19 mouse cellular contexts compared by ENCODE assay signal in genomic region chr12:28907814-28908213, GRCm38 (mm10).
DNase-seq lines count a peak whose midpoint lies in the region; ATAC-seq lines count a peak whose summit lies in the region.
"Had no signal": no experiment of that assay in that cellular context is flagged by ENCODE, and none has a peak within 500 bp of the region (broad histone marks: within the 10 kb centered on the region; RNA-seq: fewer than 3 reads in every experiment).

No protein-coding gene starts in this region.

- peak overlapping the region; percentile 62 for H3K27ac ChIP-seq in forebrain, embryonic 13.5 days
- H3K27ac ChIP-seq in forebrain, embryonic 11.5 days (ENCODE audit: low read depth, low read length) = no peak overlapping the region
- peak overlapping the region; percentile 81 for H3K27ac ChIP-seq in hindbrain, embryonic 12.5 days
- peak overlapping the region; percentile 85 for H3K27ac ChIP-seq in midbrain, embryonic 13.5 days
- peak overlapping the region; percentile 82 for H3K27ac ChIP-seq in neural tube, embryonic 14.5 days (ENCODE audit: low read depth, low read length)
- H3K27ac ChIP-seq: embryonic facial prominence, embryonic 12.5 days; macrophage; stomach, embryonic 15.5 days had no signal

- peaks cover 35% of the 10 kb centered on the region for H3K4me1 ChIP-seq in forebrain, embryonic 13.5 days
- peaks cover 7% of the 10 kb centered on the region; the same call in 1 of the 2 replicates for H3K4me1 ChIP-seq in forebrain, embryonic 11.5 days (replicated peaks; ENCODE audit: control insufficient read depth, insufficient read depth, low read length)
- peaks cover 28% of the 10 kb centered on the region for H3K4me1 ChIP-seq in hindbrain, embryonic 12.5 days
- peaks cover 39% of the 10 kb centered on the region for H3K4me1 ChIP-seq in midbrain, embryonic 13.5 days (replicated peaks)
- H3K4me1 ChIP-seq in neural tube, embryonic 14.5 days (ENCODE audit: control insufficient read depth, insufficient read depth, low read length) = peaks cover 23% of the 10 kb centered on the region

- WGBS in forebrain, embryonic 13.5 days = 25% methylated on average over 9 of the region's 9 CpGs
- 28% methylated on average over 9 of the region's 9 CpGs for WGBS in forebrain, embryonic 11.5 days
- 26% methylated on average over 9 of the region's 9 CpGs for WGBS in hindbrain, embryonic 12.5 days
- WGBS in midbrain, embryonic 13.5 days = 19% methylated on average over 9 of the region's 9 CpGs
- 18% methylated on average over 9 of the region's 9 CpGs for WGBS in neural tube, embryonic 14.5 days

- H3K9ac ChIP-seq in forebrain, embryonic 13.5 days = no peak overlapping the region
- no peak overlapping the region for H3K9ac ChIP-seq in forebrain, embryonic 11.5 days (ENCODE audit: low read length)
- peak overlapping the region; percentile 32; the same call in 1 of the 2 replicates for H3K9ac ChIP-seq in hindbrain, embryonic 12.5 days
- H3K9ac ChIP-seq in midbrain, embryonic 13.5 days (replicated peaks) = peak overlapping the region; percentile 28; the same call in 1 of the 2 replicates
- no peak overlapping the region for H3K9ac ChIP-seq in neural tube, embryonic 14.5 days (replicated peaks; ENCODE audit: low read depth, low read length)
- H3K9ac ChIP-seq: embryonic facial prominence, embryonic 12.5 days; stomach, embryonic 15.5 days had no signal

- H3K9me3 ChIP-seq in forebrain, embryonic 13.5 days (replicated peaks) = no peaks in the 10 kb centered on the region
- H3K9me3 ChIP-seq in forebrain, embryonic 11.5 days (ENCODE audit: control insufficient read depth, low read length) = no peaks in the 10 kb centered on the region
- H3K9me3 ChIP-seq in hindbrain, embryonic 12.5 days (replicated peaks) = no peaks in the 10 kb centered on the region
- H3K9me3 ChIP-seq in midbrain, embryonic 13.5 days = no peaks in the 10 kb centered on the region
- H3K9me3 ChIP-seq in neural tube, embryonic 14.5 days (ENCODE audit: control insufficient read depth, low read length) = no peaks in the 10 kb centered on the region
- H3K9me3 ChIP-seq: embryonic facial prominence, embryonic 12.5 days; stomach, embryonic 15.5 days had no signal

- no peak for ATAC-seq in forebrain, embryonic 13.5 days
- ATAC-seq in forebrain, embryonic 11.5 days (replicated peaks; ENCODE audit: low FRiP score) = no peak
- ATAC-seq in hindbrain, embryonic 12.5 days (ENCODE audit: low FRiP score) = peak; percentile 33
- peak; percentile 15; the same call in 1 of the 2 replicates for ATAC-seq in midbrain, embryonic 13.5 days
- no peak for ATAC-seq in neural tube, embryonic 14.5 days (ENCODE audit: low read depth)
- ATAC-seq: Patski had no signal

- H3K27me3 ChIP-seq in forebrain, embryonic 13.5 days = no peaks in the 10 kb centered on the region
- no peaks in the 10 kb centered on the region for H3K27me3 ChIP-seq in forebrain, embryonic 11.5 days (ENCODE audit: control insufficient read depth, insufficient read depth, low read length)
- no peaks in the 10 kb centered on the region for H3K27me3 ChIP-seq in hindbrain, embryonic 12.5 days
- H3K27me3 ChIP-seq in midbrain, embryonic 13.5 days = no peaks in the 10 kb centered on the region
- no peaks in the 10 kb centered on the region for H3K27me3 ChIP-seq in neural tube, embryonic 14.5 days (ENCODE audit: control insufficient read depth, insufficient read depth, low read length)
- H3K27me3 ChIP-seq: embryonic facial prominence, embryonic 12.5 days; Patski; stomach, embryonic 15.5 days had no signal

- H3K4me3 ChIP-seq in forebrain, embryonic 13.5 days = no peak overlapping the region
- no peak overlapping the region for H3K4me3 ChIP-seq in forebrain, embryonic 11.5 days (ENCODE audit: low read depth, low read length)
- no peak overlapping the region for H3K4me3 ChIP-seq in hindbrain, embryonic 12.5 days
- H3K4me3 ChIP-seq in midbrain, embryonic 13.5 days (replicated peaks) = no peak overlapping the region
- no peak overlapping the region for H3K4me3 ChIP-seq in neural tube, embryonic 14.5 days (ENCODE audit: low read depth, low read length)
- H3K4me3 ChIP-seq: embryonic facial prominence, embryonic 12.5 days; stomach, embryonic 15.5 days had no signal

- intact Hi-C loops in heart, postnatal 10 days (cut with DNase I) = no loop called here

- no peak overlapping the region for H3K4me2 ChIP-seq in forebrain, embryonic 13.5 days
- H3K4me2 ChIP-seq in forebrain, embryonic 11.5 days (ENCODE audit: low read depth, low read length, severe bottlenecking) = no peak overlapping the region
- no peak overlapping the region for H3K4me2 ChIP-seq in hindbrain, embryonic 12.5 days (replicated peaks)
- no peak overlapping the region for H3K4me2 ChIP-seq in midbrain, embryonic 13.5 days (replicated peaks)
- no peak overlapping the region for H3K4me2 ChIP-seq in neural tube, embryonic 14.5 days (ENCODE audit: low read depth, low read length)
- H3K4me2 ChIP-seq: embryonic facial prominence, embryonic 12.5 days had no signal

- H3K36me3 ChIP-seq in forebrain, embryonic 13.5 days (ENCODE audit: poor library complexity, severe bottlenecking) = no peaks in the 10 kb centered on the region
- H3K36me3 ChIP-seq in forebrain, embryonic 11.5 days (ENCODE audit: control insufficient read depth, insufficient read depth, low read length) = no peaks in the 10 kb centered on the region
- H3K36me3 ChIP-seq in hindbrain, embryonic 12.5 days = no peaks in the 10 kb centered on the region
- no peaks in the 10 kb centered on the region for H3K36me3 ChIP-seq in midbrain, embryonic 13.5 days
- H3K36me3 ChIP-seq in neural tube, embryonic 14.5 days (ENCODE audit: control insufficient read depth, insufficient read depth, low read length) = no peaks in the 10 kb centered on the region
- H3K36me3 ChIP-seq: embryonic facial prominence, embryonic 12.5 days; stomach, embryonic 15.5 days had no signal

- DNase-seq in forebrain, embryonic 11.5 days (ENCODE audit: low spot score) = no peak
- no peak for DNase-seq in right cerebral cortex, adult 2 months (ENCODE audit: low spot score in 2 of 2)
- no peak for DNase-seq in c-Kit-positive CD71-positive TER-119-positive erythroid progenitor cells, embryonic 14.5 days (ENCODE audit: low spot score)
- DNase-seq in heart, postnatal 10 days = no peak
- DNase-seq: gastrocnemius, postnatal 14 days; heart, postnatal 14 days; kidney, adult 18-20 months; kidney, postnatal 36 days; liver; lung, adult 18-20 months; thymus, postnatal 4 days had no signal

Comparison
In these comparisons a context has a peak if more than half of its experiments do, and no peak if none do; other contexts are left out.
1. ATAC-seq: peak in hindbrain, embryonic 12.5 days (single experiment) and midbrain, embryonic 13.5 days (single experiment); none in forebrain, embryonic 13.5 days (single experiment), forebrain, embryonic 11.5 days (single experiment) and neural tube, embryonic 14.5 days (single experiment).
2. H3K9ac ChIP-seq: peak in hindbrain, embryonic 12.5 days (single experiment) and midbrain, embryonic 13.5 days (single experiment); none in forebrain, embryonic 13.5 days (single experiment), forebrain, embryonic 11.5 days (single experiment) and neural tube, embryonic 14.5 days (single experiment).